Mouse (Mus musculus): ENCODE results near the gene Arid3c.
"Not testable (repeated sequence)": the region's sequence is repeated elsewhere in the genome, so short reads cannot be mapped to it uniquely, and the experiment has no call there.

Gene Arid3c

GRCm38 (mm10) chr4:41731052-41731765, at the start of gene Arid3c:
Gene Arid3c (minus strand): TSS chr4:41731142.
- no peak for DNase-seq (ENCODE audit: low read depth, low spot score)

GRCm38 (mm10) chr4:41775840-41776239, 44.9 kb upstream of the Arid3c start:
- not testable (repeated sequence) for DNase-seq (ENCODE audit: low read depth, low spot score)

GRCm38 (mm10) chr4:41774506-41774905, 43.6 kb upstream of the Arid3c start:
- not testable (repeated sequence) for DNase-seq (ENCODE audit: low read depth, low spot score)

- peak; percentile 67 for DNase-seq (ENCODE audit: low read depth, low spot score)
Measured at GRCm38 (mm10) chr4:41774002-41774401, 43.1 kb upstream of the Arid3c start, which contains the start of gene Ccl27a. Gene Ccl27a (minus strand): TSS chr4:41774247.

GRCm38 (mm10) chr4:41773502-41773901, 42.6 kb upstream of the Arid3c start:
- DNase-seq (ENCODE audit: low read depth, low spot score): not testable (repeated sequence)

- not testable (repeated sequence) for DNase-seq (ENCODE audit: low read depth, low spot score)
Measured at GRCm38 (mm10) chr4:41772946-41773345, 42.0 kb upstream of the Arid3c start.

- not testable (repeated sequence) for DNase-seq (ENCODE audit: low read depth, low spot score)
Measured at GRCm38 (mm10) chr4:41767301-41767700, 36.4 kb upstream of the Arid3c start.

GRCm38 (mm10) chr4:41763176-41763575, 32.2 kb upstream of the Arid3c start:
- not testable (repeated sequence) for DNase-seq (ENCODE audit: low read depth, low spot score)

GRCm38 (mm10) chr4:41762688-41763114, 31.8 kb upstream of the Arid3c start:
- DNase-seq (ENCODE audit: low read depth, low spot score): not testable (repeated sequence)

GRCm38 (mm10) chr4:41762099-41762687, 31.3 kb upstream of the Arid3c start:
- peak; percentile 51 for DNase-seq (ENCODE audit: low read depth, low spot score)

GRCm38 (mm10) chr4:41761680-41762079, 30.7 kb upstream of the Arid3c start:
- DNase-seq (ENCODE audit: low read depth, low spot score): no peak

GRCm38 (mm10) chr4:41760911-41761310, 30.0 kb upstream of the Arid3c start:
- no peak for DNase-seq (ENCODE audit: low read depth, low spot score)

GRCm38 (mm10) chr4:41760288-41760721, 29.4 kb upstream of the Arid3c start:
- peak; percentile 81 for DNase-seq (ENCODE audit: low read depth, low spot score)

- no peak for DNase-seq (ENCODE audit: low read depth, low spot score)
Measured at GRCm38 (mm10) chr4:41759656-41760287, 28.8 kb upstream of the Arid3c start.

GRCm38 (mm10) chr4:41759206-41759605, 28.3 kb upstream of the Arid3c start:
- DNase-seq (ENCODE audit: low read depth, low spot score): no peak

- DNase-seq (ENCODE audit: low read depth, low spot score): no peak
Measured at GRCm38 (mm10) chr4:41758701-41759100, 27.8 kb upstream of the Arid3c start.

- no peak for DNase-seq (ENCODE audit: low read depth, low spot score)
Measured at GRCm38 (mm10) chr4:41758021-41758420, 27.1 kb upstream of the Arid3c start.

GRCm38 (mm10) chr4:41757321-41757720, 26.4 kb upstream of the Arid3c start:
- DNase-seq (ENCODE audit: low read depth, low spot score): no peak

- no peak for DNase-seq (ENCODE audit: low read depth, low spot score)
Measured at GRCm38 (mm10) chr4:41756440-41756839, 25.5 kb upstream of the Arid3c start.

GRCm38 (mm10) chr4:41755338-41756305, 24.7 kb upstream of the Arid3c start, which contains the start of gene Sigmar1:
Gene Sigmar1 (minus strand): TSS chr4:41756157.
- peak; percentile 83 for DNase-seq (ENCODE audit: low read depth, low spot score)

GRCm38 (mm10) chr4:41754797-41755337, 23.9 kb upstream of the Arid3c start, which contains the start of gene Galt:
Gene Galt (plus strand): TSS chr4:41755228.
- no peak for DNase-seq (ENCODE audit: low read depth, low spot score)

Measured in embryo, embryonic 11.5 days (tissue).